ENCODE assay signal across 8 mouse cellular contexts in the genomic region with DNA sequence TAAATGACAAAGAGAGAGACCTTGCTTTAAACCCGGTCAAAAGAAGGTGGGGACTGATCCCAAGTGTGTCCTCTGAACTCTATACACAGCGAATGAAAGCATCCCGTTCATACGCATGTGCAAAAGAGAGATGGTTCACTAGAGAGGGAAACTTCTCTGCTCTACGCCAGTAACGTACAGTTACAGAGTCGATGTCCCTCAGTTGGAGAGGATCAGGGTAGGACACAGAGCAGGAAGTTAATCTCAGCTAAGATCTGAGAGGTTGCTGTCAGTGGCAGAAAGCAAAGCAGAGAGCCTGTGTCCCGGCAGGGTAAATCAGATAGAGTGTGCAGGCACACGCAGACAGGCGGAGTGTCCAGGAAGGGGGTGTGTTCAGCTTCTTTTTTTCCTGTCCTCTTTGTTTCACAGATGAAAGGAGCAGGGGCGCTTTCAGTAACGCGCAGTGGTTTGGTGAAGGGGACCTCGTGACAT. TPM values are rescaled to one million over a fixed set of nuclear protein-coding genes. Genes with fewer than 3 reads are reported as not detected.
DNase-seq lines count a peak whose midpoint lies in the region; ATAC-seq lines count a peak whose summit lies in the region.

No protein-coding gene starts in this region.

- DNase-seq in heart, embryonic 10.5 days (ENCODE audit: low spot score), result peak; percentile 57
- DNase-seq in heart, adult 9 months (ENCODE audit: low spot score in 2 of 2), result no peak
- DNase-seq in naive thymus-derived CD4-positive, alpha-beta T cell, adult 2 months (ENCODE audit: low read depth), result peak; percentile 90
- no peak for DNase-seq in cerebellum, postnatal 4 days (ENCODE audit: low spot score in 2 of 2)
- no peak for DNase-seq in yolk sac, embryonic 10.5 days (ENCODE audit: low spot score)
- DNase-seq in ovary, postnatal 14 days (ENCODE audit: low spot score), result no peak

- H3K4me3 ChIP-seq in heart, embryonic 10.5 days, result no peak overlapping the region

- peaks cover 17% of the 10 kb centered on the region for H3K4me1 ChIP-seq in heart, embryonic 10.5 days

- H3K27me3 ChIP-seq in heart, embryonic 10.5 days (ENCODE audit: insufficient read depth, poor library complexity, severe bottlenecking), result no peaks in the 10 kb centered on the region

- ATAC-seq in common myeloid progenitor, adult 5-6 weeks (replicated peaks; ENCODE audit: low read depth, poor library complexity, severe bottlenecking), result 0 out of 2 replicates have a peak, but pooled peaks have one; percentile 2
- ATAC-seq in inflammation-experienced regulatory T-cells, adult 6 months, result peak; percentile 53

- H3K27ac ChIP-seq in heart, embryonic 10.5 days, result 0 out of 2 replicates have a peak overlapping the region, but pooled peaks have one; percentile 38

- no peaks in the 10 kb centered on the region for H3K9me3 ChIP-seq in heart, embryonic 10.5 days

- H3K36me3 ChIP-seq in heart, embryonic 10.5 days, result no peaks in the 10 kb centered on the region

- WGBS in heart, embryonic 10.5 days, result 44% methylated on average over 14 of the region's 14 CpGs

RNA-seq across cellular contexts. Expression of gene Sipa1l1, which starts 3.0 kb away (rescaled TPM):
- 35.2 and 37.0 TPM in 2 replicates for polyA plus RNA-seq in heart, embryonic 10.5 days (2016; fragmentation: Nextera tagmentation; extraction: Ambion mirVana)
- total RNA-seq in common myeloid progenitor, adult 5-6 weeks (2017), result 41.3 and 47.9 TPM in 2 replicates
- 10 to 100 TPM; 24.7 to 30.0 (median 28.7) TPM for polyA plus RNA-seq in inflammation-experienced regulatory T-cells, adult 6 months (2017; shearing (Covaris generic))

Comparison
In these comparisons a context has a peak if more than half of its experiments do, and no peak if none do; other contexts are left out.
1. DNase-seq: peak in heart, embryonic 10.5 days (single experiment) and naive thymus-derived CD4-positive, alpha-beta T cell, adult 2 months (single experiment); none in heart, adult 9 months (0 of 2), cerebellum, postnatal 4 days (0 of 2), yolk sac, embryonic 10.5 days (single experiment) and ovary, postnatal 14 days (single experiment).